Mouse (Mus musculus) G1E (cell line): ENCODE measurements around the gene Casq1. TPM values are rescaled to one million over a fixed set of nuclear protein-coding genes. Genes with fewer than 3 reads are reported as not detected.

Source experiments
- ATAC-seq: 2 replicates; pipeline ENCODE4 v1.8.0; 2016; ENCODE audit warnings: mild to moderate bottlenecking; ENCODE audit not compliant: insufficient number of reproducible peaks, poor library complexity, low FRiP score, severe bottlenecking; ENCODE audit errors: extremely low read depth
- DNase-seq: peaks from one replicate; pipeline ENCODE4 v3.0.0; 2012; ENCODE audit warnings: low spot score
- H3K27me3 ChIP-seq: 2 replicates; pipeline ENCODE4 v1.6.1; 2012; ENCODE audit warnings: mild to moderate bottlenecking, low read length, inconsistent platforms; ENCODE audit not compliant: insufficient read depth
- H3K36me3 ChIP-seq: replicated peaks from 2 replicates; pipeline ENCODE3; 2012; ENCODE audit warnings: mild to moderate bottlenecking, inconsistent platforms
- H3K4me1 ChIP-seq: 2 replicates; pipeline ENCODE4 v1.6.1; 2012; ENCODE audit warnings: low read depth, low read length, inconsistent platforms, mixed read lengths; ENCODE audit not compliant: insufficient read depth
- H3K4me3 ChIP-seq: 2 replicates; pipeline ENCODE4 v1.5.1; 2012; ENCODE audit warnings: low read depth, mild to moderate bottlenecking, inconsistent platforms, low read length, moderate library complexity, mixed read lengths
- H3K9me3 ChIP-seq: replicated peaks from 2 replicates; pipeline ENCODE4 v1.6.1; 2012; ENCODE audit warnings: inconsistent platforms
- CTCF ChIP-seq: IDR thresholded peaks from 2 replicates; pipeline ENCODE4 v1.5.1; 2012; ENCODE audit warnings: low read depth, low read length, inconsistent platforms, mixed read lengths
- GATA1 ChIP-seq: IDR thresholded peaks from 2 replicates; pipeline ENCODE4 v1.6.1; 2012; ENCODE audit warnings: borderline replicate concordance, low read length, inconsistent platforms, mixed read lengths
- GATA2 ChIP-seq: IDR thresholded peaks from 2 replicates; pipeline ENCODE4 v1.6.1; 2012; ENCODE audit warnings: low read depth, low read length, inconsistent platforms, borderline replicate concordance
- POLR2AphosphoS5 ChIP-seq: IDR thresholded peaks from 2 replicates; pipeline ENCODE4 v1.6.1; 2012; ENCODE audit warnings: low read depth, low read length, inconsistent platforms; ENCODE audit not compliant: insufficient replicate concordance
- TAL1 ChIP-seq: conservative IDR thresholded peaks from 2 replicates; pipeline ENCODE4 v1.6.1; 2012; ENCODE audit warnings: low read depth, low read length, inconsistent platforms, mixed read lengths
- polyA plus RNA-seq: library from polyadenylated mRNA; stranded (reverse); fragments of >175 nt; gene quantifications from 2 replicates; pipeline ENCODE4 v1.2.3, GENCODE M21; 2012
- total RNA-seq, 2 experiments: library from RNA; stranded (forward) in 1 of 2; stranded (reverse) in 1 of 2; fragments of 200-1000 nt in 1 of 2; fragments of >200 nt in 1 of 2; fragmentation: Nextera tagmentation in 1 of 2; gene quantifications; 2 replicates each; pipeline ENCODE4 v1.2.3; 2014 to 2017

The Casq1 gene
- total and polyA plus RNA-seq, 3 experiments = not detected

GRCm38 (mm10) chr1:172243547-172244205, 24.0 kb upstream of the Casq1 start:
- Histone ChIP-seq H3K36me3 (no peaks in the 10 kb centered on the region), H3K4me3 (no peak overlapping the region), H3K27me3 (peaks cover 10% of the 10 kb centered on the region; the same call in 1 of the 2 replicates), H3K4me1 (0 out of 2 replicates have a peak, but pooled peaks cover 4% of the 10 kb centered on the region), H3K9me3 (no peaks in the 10 kb centered on the region)
- ATAC-seq (no peak), DNase-seq (no peak)
- no peak for TF ChIP-seq POLR2AphosphoS5
- no peak for TF ChIP-seq GATA1
- TF ChIP-seq CTCF = no peak
- no peak for TF ChIP-seq TAL1
- no peak for TF ChIP-seq GATA2

- ATAC-seq (no peak), DNase-seq (no peak)
- Histone ChIP-seq H3K4me1 (0 out of 2 replicates have a peak, but pooled peaks cover 4% of the 10 kb centered on the region), H3K9me3 (no peaks in the 10 kb centered on the region), H3K27me3 (peaks cover 8% of the 10 kb centered on the region; the same call in 1 of the 2 replicates), H3K4me3 (no peak overlapping the region), H3K36me3 (no peaks in the 10 kb centered on the region)
- TF ChIP-seq GATA1 (no peak), TAL1 (no peak), GATA2 (no peak), POLR2AphosphoS5 (no peak), CTCF (no peak)
These were observed 22.7 kb upstream of the Casq1 start for GRCm38 (mm10) chr1:172242401-172242800.

- ATAC-seq (peak; percentile 45), DNase-seq (no peak)
- H3K9me3 ChIP-seq = no peaks in the 10 kb centered on the region
- peaks cover 8% of the 10 kb centered on the region; the same call in 1 of the 2 replicates for H3K27me3 ChIP-seq
- no peak overlapping the region for H3K4me3 ChIP-seq
- H3K4me1 ChIP-seq = 0 out of 2 replicates have a peak, but pooled peaks cover 4% of the 10 kb centered on the region
- TF ChIP-seq TAL1 = no peak
- TF ChIP-seq CTCF = no peak
- TF ChIP-seq GATA2 = no peak
- TF ChIP-seq POLR2AphosphoS5 = no peak
- no peak for TF ChIP-seq GATA1
- H3K36me3 ChIP-seq = no peaks in the 10 kb centered on the region
These were observed 21.5 kb upstream of the Casq1 start for GRCm38 (mm10) chr1:172240945-172241708.

GRCm38 (mm10) chr1:172229215-172229614, 9.5 kb upstream of the Casq1 start:
- ATAC-seq = no peak
- no peak for DNase-seq
- no peak overlapping the region for H3K4me3 ChIP-seq
- H3K9me3 ChIP-seq = no peaks in the 10 kb centered on the region
- no peaks in the 10 kb centered on the region for H3K36me3 ChIP-seq
- H3K27me3 ChIP-seq = peaks cover 17% of the 10 kb centered on the region
- TF ChIP-seq GATA2 (no peak), POLR2AphosphoS5 (no peak), TAL1 (no peak)
- H3K4me1 ChIP-seq = no peaks in the 10 kb centered on the region

- ATAC-seq (no peak), DNase-seq (no peak)
- no peaks in the 10 kb centered on the region for H3K9me3 ChIP-seq
- no peaks in the 10 kb centered on the region for H3K36me3 ChIP-seq
- no peak overlapping the region for H3K4me3 ChIP-seq
- peaks cover 23% of the 10 kb centered on the region for H3K27me3 ChIP-seq
- TF ChIP-seq POLR2AphosphoS5 (no peak), GATA1 (no peak), CTCF (no peak)
- no peaks in the 10 kb centered on the region for H3K4me1 ChIP-seq
These were observed 8.5 kb upstream of the Casq1 start for GRCm38 (mm10) chr1:172228209-172228608.

- Histone ChIP-seq H3K9me3 (no peaks in the 10 kb centered on the region), H3K27me3 (peaks cover 29% of the 10 kb centered on the region), H3K4me1 (peaks cover 14% of the 10 kb centered on the region), H3K36me3 (no peaks in the 10 kb centered on the region), H3K4me3 (no peak overlapping the region)
- ATAC-seq = no peak
- no peak for DNase-seq
- no peak for TF ChIP-seq TAL1
- TF ChIP-seq GATA2 = no peak
- no peak for TF ChIP-seq GATA1
- no peak for TF ChIP-seq CTCF
- no peak for TF ChIP-seq POLR2AphosphoS5
These were observed 1.8 kb upstream of the Casq1 start for GRCm38 (mm10) chr1:172221297-172222063.
